Mouse (Mus musculus) lung, adult 2 months (tissue): ENCODE data around the gene Bcas3.

ENCODE experiments used
- CTCF ChIP-seq: fragments of 200-500 bp; IDR thresholded peaks from 2 replicates; pipeline ENCODE4 v1.5.1; 2011; ENCODE audit warnings: mild to moderate bottlenecking, low read length, control low read depth; ENCODE audit not compliant: insufficient read depth
- POLR2A ChIP-seq: fragments of 200-500 bp; IDR thresholded peaks from 2 replicates; pipeline ENCODE4 v1.6.1; 2011; ENCODE audit warnings: low read depth, mild to moderate bottlenecking, control low read depth, low read length, borderline replicate concordance; ENCODE audit errors: extremely low read depth

GRCm38 (mm10) chr11:85678666-85679065 lies 325.7 kb downstream of the Bcas3 start:
- TF ChIP-seq POLR2A: no peak
- no peak for TF ChIP-seq CTCF
